Mouse (Mus musculus) heart, embryonic 12.5 days (tissue): ENCODE measurements around the gene Cntd1. TPM values are rescaled to one million over a fixed set of nuclear protein-coding genes. Genes with fewer than 3 reads are reported as not detected.
A peak's percentile ranks its signal among the peaks of the same experiment; 100 is the strongest.

Experiments
- ATAC-seq: fragments of 200-750 bp; cut with Nextera tagmentation; 2 replicates; pipeline ENCODE4 v1.8.0; 2017; ENCODE audit warnings: moderate TSS enrichment, moderate library complexity; ENCODE audit not compliant: insufficient number of reproducible peaks, low FRiP score
- H3K27ac ChIP-seq: fragments of 300-500 bp; sonication (generic); 2 replicates; pipeline ENCODE4 v1.5.1; 2016; ENCODE audit warnings: mild to moderate bottlenecking, moderate library complexity; ENCODE audit not compliant: poor library complexity, severe bottlenecking
- H3K27me3 ChIP-seq: fragments of 300-500 bp; sonication (generic); replicated peaks from 2 replicates; pipeline ENCODE4 v1.6.1; 2016; ENCODE audit warnings: mild to moderate bottlenecking, moderate library complexity
- H3K36me3 ChIP-seq: fragments of 300-500 bp; sonication (generic); 2 replicates; pipeline ENCODE4 v1.6.1; 2016; ENCODE audit warnings: mild to moderate bottlenecking, moderate library complexity
- H3K4me1 ChIP-seq: fragments of 300-500 bp; sonication (generic); replicated peaks from 2 replicates; pipeline ENCODE4 v1.6.1; 2016; ENCODE audit warnings: mild to moderate bottlenecking
- H3K4me2 ChIP-seq: fragments of 300-500 bp; sonication (generic); 2 replicates; pipeline ENCODE4 v1.6.1; 2016; ENCODE audit warnings: mild to moderate bottlenecking, moderate library complexity
- H3K4me3 ChIP-seq: fragments of 300-500 bp; sonication (generic); 2 replicates; pipeline ENCODE4 v1.5.1; 2016; ENCODE audit warnings: mild to moderate bottlenecking
- H3K9ac ChIP-seq: fragments of 300-500 bp; sonication (generic); 2 replicates; pipeline ENCODE4 v1.6.1; 2016; ENCODE audit warnings: mild to moderate bottlenecking, moderate library complexity
- H3K9me3 ChIP-seq: fragments of 300-500 bp; sonication (generic); replicated peaks from 2 replicates; pipeline ENCODE4 v1.6.1; 2016; ENCODE audit warnings: mild to moderate bottlenecking, moderate library complexity
- WGBS: fragments of 180-500 bp; shearing (Covaris S2); methylation state at CpG from one replicate; pipeline ENCODE4 v1.1.7; 2016; 5-methylcytosine and 5-hydroxymethylcytosine counted together
- polyA plus RNA-seq: library from polyadenylated mRNA; unstranded; fragments of >200 nt; fragmentation: Nextera tagmentation; extraction: Ambion mirVana; gene quantifications from 2 replicates; pipeline ENCODE4 v1.2.1, GENCODE M21; 2016

The Cntd1 gene
- polyA plus RNA-seq, 1 experiment from 2014 or later: 1.5 TPM

- H3K27me3 ChIP-seq: no peaks in the 10 kb centered on the region
- H3K4me1 ChIP-seq: peaks cover 21% of the 10 kb centered on the region
- H3K4me3 ChIP-seq: no peak overlapping the region
- no peak for ATAC-seq
- no peaks in the 10 kb centered on the region for H3K9me3 ChIP-seq
- no peak overlapping the region for H3K4me2 ChIP-seq
- H3K9ac ChIP-seq: no peak overlapping the region
- 12% methylated on average over 6 of the region's 6 CpGs for WGBS
- no peaks in the 10 kb centered on the region for H3K36me3 ChIP-seq
- H3K27ac ChIP-seq: no peak overlapping the region
These were observed 55.7 kb downstream of the Cntd1 start for GRCm38 (mm10) chr11:101334516-101334915.

- no peak overlapping the region for H3K4me2 ChIP-seq
- H3K27ac ChIP-seq: no peak overlapping the region
- peaks cover 21% of the 10 kb centered on the region for H3K4me1 ChIP-seq
- H3K9me3 ChIP-seq: no peaks in the 10 kb centered on the region
- no peaks in the 10 kb centered on the region for H3K27me3 ChIP-seq
- H3K36me3 ChIP-seq: no peaks in the 10 kb centered on the region
- no peak for ATAC-seq
- no peak overlapping the region for H3K9ac ChIP-seq
- 76% methylated on average over 9 of the region's 9 CpGs for WGBS
- no peak overlapping the region for H3K4me3 ChIP-seq
These were observed 56.9 kb downstream of the Cntd1 start for GRCm38 (mm10) chr11:101335685-101336084.

GRCm38 (mm10) chr11:101338123-101338760 is 59.4 kb downstream of the Cntd1 start:
- 4% methylated on average over 9 of the region's 9 CpGs for WGBS
- Histone ChIP-seq H3K9me3 (no peaks in the 10 kb centered on the region), H3K4me3 (peak overlapping the region; percentile 40), H3K9ac (peak overlapping the region; percentile 46; the same call in 1 of the 2 replicates), H3K27me3 (no peaks in the 10 kb centered on the region), H3K4me2 (peak overlapping the region; percentile 76), H3K27ac (peak overlapping the region; percentile 73), H3K36me3 (no peaks in the 10 kb centered on the region), H3K4me1 (peaks cover 21% of the 10 kb centered on the region)
- peak; percentile 77 for ATAC-seq

Other genes starting within 250 kb of the Cntd1 start
- 17.5 and 18.1 TPM in 2 replicates for gene Naglu, start 209.0 kb upstream of the Cntd1 start, polyA plus RNA-seq
- gene Hsd17b1, start 200.6 kb upstream of the Cntd1 start, polyA plus RNA-seq: not detected in 2 replicates
- 27.2 and 30.4 TPM in 2 replicates for gene Coasy, start 196.4 kb upstream of the Cntd1 start, polyA plus RNA-seq
- gene Mlx, start 191.7 kb upstream of the Cntd1 start, polyA plus RNA-seq: 36.2 and 37.3 TPM in 2 replicates
- 20.8 and 21.3 TPM in 2 replicates for gene Psmc3ip, start 183.6 kb upstream of the Cntd1 start, polyA plus RNA-seq
- 15.2 and 15.9 TPM in 2 replicates for gene Retreg3, start 159.1 kb upstream of the Cntd1 start, polyA plus RNA-seq
- gene Tubg1, start 159.1 kb upstream of the Cntd1 start, polyA plus RNA-seq: 77.3 and 78.8 TPM in 2 replicates
- gene Tubg2, start 123.1 kb upstream of the Cntd1 start, polyA plus RNA-seq: 3.3 and 3.6 TPM in 2 replicates
- 0.37 and 0.71 TPM in 2 replicates for gene Cntnap1, start 108.5 kb upstream of the Cntd1 start, polyA plus RNA-seq
- 10.4 and 10.6 TPM in 2 replicates for gene Plekhh3, start 107.7 kb upstream of the Cntd1 start, polyA plus RNA-seq
- gene Ccr10, start 103.6 kb upstream of the Cntd1 start, polyA plus RNA-seq: 0.15 and 0.36 TPM in 2 replicates
- gene Ezh1, start 52.5 kb upstream of the Cntd1 start, polyA plus RNA-seq: 14.9 and 16.1 TPM in 2 replicates
- 233 and 245 TPM in 2 replicates for gene Ramp2, start 33.0 kb upstream of the Cntd1 start, polyA plus RNA-seq
- gene Vps25, start 25.3 kb upstream of the Cntd1 start, polyA plus RNA-seq: 98.8 and 101 TPM in 2 replicates
- 14.0 TPM in 2 replicates for gene Wnk4, start 18.4 kb upstream of the Cntd1 start, polyA plus RNA-seq
- 165 and 171 TPM in 2 replicates for gene Coa3, start 102 bp downstream of the Cntd1 start, polyA plus RNA-seq
- 141 TPM in 2 replicates for gene Becn1, start 23.3 kb downstream of the Cntd1 start, polyA plus RNA-seq
- gene Psme3, start 37.2 kb downstream of the Cntd1 start, polyA plus RNA-seq: 131 and 136 TPM in 2 replicates
- gene Aoc2, start 46.1 kb downstream of the Cntd1 start, polyA plus RNA-seq: 1.3 and 1.5 TPM in 2 replicates
- 0.06 and 0.17 TPM in 2 replicates for gene Aoc3, start 51.6 kb downstream of the Cntd1 start, polyA plus RNA-seq
- gene G6pc, start 88.5 kb downstream of the Cntd1 start, polyA plus RNA-seq: not detected in 2 replicates
- 42.9 and 55.5 TPM in 2 replicates for gene Aarsd1, start 138.6 kb downstream of the Cntd1 start, polyA plus RNA-seq
- 6.7 and 14.0 TPM in 2 replicates for gene Gm27029, start 145.8 kb downstream of the Cntd1 start, polyA plus RNA-seq
- gene Rundc1, start 146.1 kb downstream of the Cntd1 start, polyA plus RNA-seq: 17.3 and 17.4 TPM in 2 replicates
- gene Ptges3l, start 146.3 kb downstream of the Cntd1 start, polyA plus RNA-seq: 80.3 and 80.5 TPM in 2 replicates
- 247 and 258 TPM in 2 replicates for gene Rpl27, start 163.3 kb downstream of the Cntd1 start, polyA plus RNA-seq
- gene Ifi35, start 169.4 kb downstream of the Cntd1 start, polyA plus RNA-seq: 11.5 and 12.3 TPM in 2 replicates
- 30.5 and 31.9 TPM in 2 replicates for gene Rnd2, start 186.0 kb downstream of the Cntd1 start, polyA plus RNA-seq
- 39.3 and 40.4 TPM in 2 replicates for gene Vat1, start 187.2 kb downstream of the Cntd1 start, polyA plus RNA-seq